Mouse (Mus musculus) R1 (cell line): ENCODE data around the gene Ntn1.

ENCODE experiments used
- DNase-seq: peaks from one replicate; pipeline ENCODE4 v3.0.0-alpha.2; 2018; ENCODE audit warnings: low read depth, low spot score

The Ntn1 gene

GRCm38 (mm10) chr11:68407266-68407926, 6.8 kb upstream of the Ntn1 start:
- no peak for DNase-seq

GRCm38 (mm10) chr11:68405576-68405975, 5.0 kb upstream of the Ntn1 start:
- DNase-seq: peak; percentile 35

- peak; percentile 50 for DNase-seq
Measured at GRCm38 (mm10) chr11:68404185-68404584, 3.6 kb upstream of the Ntn1 start.

GRCm38 (mm10) chr11:68401428-68401827, 805 bp upstream of the Ntn1 start:
- peak; percentile 74 for DNase-seq

GRCm38 (mm10) chr11:68400021-68400671, 477 bp downstream of the Ntn1 start:
- peak; percentile 66 for DNase-seq

GRCm38 (mm10) chr11:68399548-68400020, 1.0 kb downstream of the Ntn1 start:
- peak; percentile 51 for DNase-seq

- no peak for DNase-seq
Measured at GRCm38 (mm10) chr11:68398891-68399547, 1.6 kb downstream of the Ntn1 start.

GRCm38 (mm10) chr11:68395546-68395945, 5.1 kb downstream of the Ntn1 start:
- no peak for DNase-seq

GRCm38 (mm10) chr11:68394749-68395148, 5.9 kb downstream of the Ntn1 start:
- DNase-seq: peak; percentile 42

GRCm38 (mm10) chr11:68393897-68394490, 6.6 kb downstream of the Ntn1 start:
- peak; percentile 90 for DNase-seq

GRCm38 (mm10) chr11:68390381-68391287, 10.0 kb downstream of the Ntn1 start:
- peak; percentile 73 for DNase-seq

- DNase-seq: no peak
Measured at GRCm38 (mm10) chr11:68389621-68390020, 11.0 kb downstream of the Ntn1 start.

GRCm38 (mm10) chr11:68388655-68389015, 12.0 kb downstream of the Ntn1 start:
- DNase-seq: no peak

GRCm38 (mm10) chr11:68387971-68388654, 12.5 kb downstream of the Ntn1 start:
- peak; percentile 28 for DNase-seq

- DNase-seq: no peak
Measured at GRCm38 (mm10) chr11:68387441-68387760, 13.2 kb downstream of the Ntn1 start.

- peak; percentile 45 for DNase-seq
Measured at GRCm38 (mm10) chr11:68386589-68387440, 13.8 kb downstream of the Ntn1 start.

- no peak for DNase-seq
Measured at GRCm38 (mm10) chr11:68385921-68386588, 14.6 kb downstream of the Ntn1 start.

- DNase-seq: peak; percentile 61
Measured at GRCm38 (mm10) chr11:68385021-68385821, 15.4 kb downstream of the Ntn1 start.
